Mouse (Mus musculus): ENCODE data around the gene Dvl1.

DNA sequence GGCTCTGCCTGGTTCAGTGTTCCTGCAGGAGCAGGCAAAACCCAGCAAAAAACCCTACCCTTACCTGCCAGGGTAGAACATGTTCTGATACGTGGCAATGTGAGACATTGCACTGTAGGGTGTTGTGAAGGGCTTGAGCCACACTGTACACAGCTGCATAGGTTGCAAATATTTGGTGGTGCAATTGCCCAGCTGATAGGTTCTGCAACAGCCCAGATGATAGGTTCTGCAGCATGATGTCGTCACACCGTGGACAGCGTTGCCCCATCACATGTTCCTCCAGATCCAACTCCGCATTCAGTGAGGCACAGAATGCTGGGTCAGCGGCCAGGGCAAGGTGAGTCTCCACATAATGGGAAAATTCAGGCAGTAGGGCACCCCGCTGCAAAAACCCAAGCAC lies 14.6 kb downstream of the Dvl1 start:
- TF ChIP-seq KAT2A (IDR thresholded peaks at IDR 0.05; ENCODE audit: insufficient replicate concordance, low read length) (no peak), CTCF (conservative IDR thresholded peaks at IDR 0.05 in 1 of 2, IDR thresholded peaks at IDR 0.05 in 1 of 2; ENCODE audit: low read depth in 2 of 2, low read length in 2 of 2) (no peak)

All from CH12.LX (cell line).